ENCODE assay signal across 10 mouse cellular contexts in genomic region chr2:166186244-166186948, GRCm38 (mm10). TPM values are rescaled to one million over a fixed set of nuclear protein-coding genes. Genes with fewer than 3 reads are reported as not detected.
DNase-seq lines count a peak whose midpoint lies in the region; ATAC-seq lines count a peak whose summit lies in the region.
"Had no signal": no experiment of that assay in that cellular context is flagged by ENCODE, and none has a peak within 500 bp of the region (broad histone marks: within the 10 kb centered on the region; RNA-seq: fewer than 3 reads in every experiment).

No protein-coding gene starts in this region.

- H3K4me1 ChIP-seq in lung, embryonic 15.5 days, result peaks cover 23% of the 10 kb centered on the region; the same call in 1 of the 2 replicates
- H3K4me1 ChIP-seq in intestine, embryonic 15.5 days (replicated peaks), result peaks cover 25% of the 10 kb centered on the region
- H3K4me1 ChIP-seq in stomach, embryonic 15.5 days, result peaks cover 5% of the 10 kb centered on the region; the same call in 1 of the 2 replicates

- no peak overlapping the region for H3K9ac ChIP-seq in lung, embryonic 15.5 days
- no peak overlapping the region for H3K9ac ChIP-seq in intestine, embryonic 15.5 days
- no peak overlapping the region for H3K9ac ChIP-seq in stomach, embryonic 15.5 days

- no peaks in the 10 kb centered on the region for H3K9me3 ChIP-seq in lung, embryonic 15.5 days
- H3K9me3 ChIP-seq in intestine, embryonic 15.5 days, result no peaks in the 10 kb centered on the region
- no peaks in the 10 kb centered on the region for H3K9me3 ChIP-seq in stomach, embryonic 15.5 days

- no peak overlapping the region for H3K4me2 ChIP-seq in lung, embryonic 15.5 days
- 0 out of 2 replicates have a peak overlapping the region, but pooled peaks have one; percentile 14 for H3K4me2 ChIP-seq in intestine, embryonic 15.5 days (replicated peaks)
- no peak overlapping the region for H3K4me2 ChIP-seq in stomach, embryonic 15.5 days

- ATAC-seq in lung, embryonic 15.5 days (ENCODE audit: borderline replicate concordance, extremely low read depth, low FRiP score, low TSS enrichment), result 0 out of 2 replicates have a peak, but pooled peaks have one; percentile 7
- ATAC-seq in intestine, embryonic 15.5 days, result peak; percentile 84
- no peak for ATAC-seq in stomach, embryonic 15.5 days (ENCODE audit: insufficient read depth, low FRiP score, low read depth)
- ATAC-seq in activated CD4-positive, CD25-positive, alpha-beta regulatory T cell, adult 4 months, result no peak

- H3K4me3 ChIP-seq in lung, embryonic 15.5 days, result no peak overlapping the region
- H3K4me3 ChIP-seq in intestine, embryonic 15.5 days (replicated peaks), result no peak overlapping the region
- H3K4me3 ChIP-seq in stomach, embryonic 15.5 days (replicated peaks), result no peak overlapping the region
- H3K4me3 ChIP-seq: myocyte had no signal

- H3K27me3 ChIP-seq in lung, embryonic 15.5 days, result no peaks in the 10 kb centered on the region
- no peaks in the 10 kb centered on the region for H3K27me3 ChIP-seq in intestine, embryonic 15.5 days (replicated peaks)
- no peaks in the 10 kb centered on the region for H3K27me3 ChIP-seq in stomach, embryonic 15.5 days (replicated peaks)

- 71% methylated on average over 16 of the region's 16 CpGs for WGBS in lung, embryonic 15.5 days
- WGBS in intestine, embryonic 15.5 days, result 66% methylated on average over 16 of the region's 16 CpGs
- 69% methylated on average over 16 of the region's 16 CpGs for WGBS in stomach, embryonic 15.5 days

- H3K27ac ChIP-seq in lung, embryonic 15.5 days, result no peak overlapping the region
- peak overlapping the region; percentile 73 for H3K27ac ChIP-seq in intestine, embryonic 15.5 days
- peak overlapping the region; percentile 42 for H3K27ac ChIP-seq in stomach, embryonic 15.5 days

- no peaks in the 10 kb centered on the region for H3K36me3 ChIP-seq in lung, embryonic 15.5 days
- no peaks in the 10 kb centered on the region for H3K36me3 ChIP-seq in intestine, embryonic 15.5 days
- no peaks in the 10 kb centered on the region for H3K36me3 ChIP-seq in stomach, embryonic 15.5 days

- no peak for DNase-seq in lung, postnatal 36 days
- peak; percentile 43 for DNase-seq in kidney, postnatal 14 days
- DNase-seq in gastrocnemius, postnatal 25 days, result no peak
- DNase-seq: lung, postnatal 14 days; thymus, postnatal 4 days had no signal

RNA-seq across cellular contexts. Expression of gene Sulf2, which starts 30.9 kb away (rescaled TPM):
- 40.2 and 46.6 TPM in 2 replicates for polyA plus RNA-seq in lung, embryonic 15.5 days (2015; fragmentation: Nextera tagmentation; extraction: Ambion mirVana)
- polyA plus RNA-seq in intestine, embryonic 15.5 days (2015; fragmentation: Nextera tagmentation; extraction: Ambion mirVana), result 100 and 106 TPM in 2 replicates
- 121 and 140 TPM in 2 replicates for polyA plus RNA-seq in stomach, embryonic 15.5 days (2015; fragmentation: Nextera tagmentation; extraction: Ambion mirVana)
- polyA plus RNA-seq in activated CD4-positive, CD25-positive, alpha-beta regulatory T cell, adult 4 months (2017; shearing (Covaris generic)), result 1 to 10 TPM; 1.3 to 1.5 TPM
- total RNA-seq in gastrocnemius, postnatal 25 days (2021), result 10 to 100 TPM; 11.1 to 19.3 TPM

Comparison
In these comparisons a context has a peak if more than half of its experiments do, and no peak if none do; other contexts are left out.
1. ATAC-seq: peak in lung, embryonic 15.5 days (single experiment) and intestine, embryonic 15.5 days (single experiment); none in stomach, embryonic 15.5 days (single experiment) and activated CD4-positive, CD25-positive, alpha-beta regulatory T cell, adult 4 months (single experiment).
2. RNA of gene Sulf2, which starts 30.9 kb away (polyA plus RNA-seq): 121 to 140 TPM in stomach, embryonic 15.5 days, 100 to 106 TPM in intestine, embryonic 15.5 days and 40.2 to 46.6 TPM in lung, embryonic 15.5 days; 1.3 to 1.5 TPM in activated CD4-positive, CD25-positive, alpha-beta regulatory T cell, adult 4 months; every median in the first group is over 10 times any median in the second.